Mouse (Mus musculus) intestine, postnatal 0 days (tissue): ENCODE measurements at regions not wholly inside any gene's neighbourhood (a gene's known extent, or its start where the extent isn't known, plus 50 kb on each side); places are given as distances from the start of the nearest gene placed in this dataset.

Source experiments
- ATAC-seq: fragments of 200-750 bp; cut with Nextera tagmentation; 2 replicates; pipeline ENCODE4 v1.8.0; 2017; ENCODE audit warnings: mild to moderate bottlenecking, moderate TSS enrichment, moderate library complexity
- H3K27ac ChIP-seq: fragments of 300-500 bp; sonication (generic); 2 replicates; pipeline ENCODE4 v1.5.1; 2014; ENCODE audit warnings: mild to moderate bottlenecking, low read depth, low read length, moderate library complexity
- H3K27me3 ChIP-seq: fragments of 300-500 bp; sonication (generic); replicated peaks from 2 replicates; pipeline ENCODE4 v1.6.1; 2014; ENCODE audit warnings: low read length, mixed read lengths; ENCODE audit not compliant: control insufficient read depth, insufficient read depth
- H3K36me3 ChIP-seq: fragments of 300-500 bp; sonication (generic); 2 replicates; pipeline ENCODE4 v1.6.1; 2014; ENCODE audit warnings: mild to moderate bottlenecking, moderate library complexity; ENCODE audit not compliant: control insufficient read depth, insufficient read depth
- H3K4me1 ChIP-seq: fragments of 300-500 bp; sonication (generic); replicated peaks from 2 replicates; pipeline ENCODE4 v1.6.1; 2014; ENCODE audit warnings: antibody characterized with exemption, low read length, mixed read lengths; ENCODE audit not compliant: control insufficient read depth, insufficient read depth
- H3K4me2 ChIP-seq: fragments of 300-500 bp; sonication (generic); replicated peaks from 2 replicates; pipeline ENCODE4 v1.6.1; 2014; ENCODE audit warnings: low read depth, mild to moderate bottlenecking, moderate library complexity
- H3K4me3 ChIP-seq: fragments of 300-500 bp; sonication (generic); 2 replicates; pipeline ENCODE4 v1.5.1; 2014; ENCODE audit warnings: low read depth, low read length
- H3K9ac ChIP-seq: fragments of 300-500 bp; sonication (generic); 2 replicates; pipeline ENCODE4 v1.6.1; 2014; ENCODE audit warnings: mild to moderate bottlenecking, low read depth, low read length
- H3K9me3 ChIP-seq: fragments of 300-500 bp; sonication (generic); 2 replicates; pipeline ENCODE4 v1.6.1; 2016; ENCODE audit warnings: mixed run types; ENCODE audit not compliant: control insufficient read depth
- CTCF ChIP-seq: sonication (generic); IDR thresholded peaks from 2 replicates; pipeline ENCODE4 v1.5.1; 2016; ENCODE audit warnings: low read depth, mild to moderate bottlenecking, control low read depth, antibody characterized with exemption, moderate library complexity
- WGBS: fragments of 180-500 bp; shearing (Covaris S2); extraction: QIAGEN DNeasy Blood & Tissue Kit; methylation state at CpG from one replicate; pipeline ENCODE4 v1.1.7; 2014; 5-methylcytosine and 5-hydroxymethylcytosine counted together

- no peaks in the 10 kb centered on the region for H3K4me1 ChIP-seq
- no peak overlapping the region for H3K4me2 ChIP-seq
- no peaks in the 10 kb centered on the region for H3K27me3 ChIP-seq
- H3K9me3 ChIP-seq, result no peaks in the 10 kb centered on the region
- H3K4me3 ChIP-seq, result no peak overlapping the region
- H3K9ac ChIP-seq, result no peak overlapping the region
- ATAC-seq, result no peak
- no peaks in the 10 kb centered on the region for H3K36me3 ChIP-seq
- 84% methylated on average over 3 of the region's 3 CpGs for WGBS
- TF ChIP-seq CTCF, result no peak
- H3K27ac ChIP-seq, result no peak overlapping the region
These were observed 140.3 kb downstream of the Alx1 start for GRCm38 (mm10) chr10:102889709-102890108.

- WGBS, result 52% methylated on average over 6 of the region's 6 CpGs
- H3K27me3 ChIP-seq, result no peaks in the 10 kb centered on the region
These were observed 148.1 kb downstream of the Alx1 start for GRCm38 (mm10) chr10:102881824-102882438.

GRCm38 (mm10) chr10:102878010-102878409 lies 152.0 kb downstream of the Alx1 start:
- Histone ChIP-seq H3K9me3 (no peaks in the 10 kb centered on the region), H3K4me1 (no peaks in the 10 kb centered on the region), H3K27ac (no peak overlapping the region), H3K4me3 (no peak overlapping the region), H3K36me3 (no peaks in the 10 kb centered on the region), H3K9ac (no peak overlapping the region), H3K27me3 (no peaks in the 10 kb centered on the region), H3K4me2 (peak overlapping the region; percentile 40; the same call in 1 of the 2 replicates)
- ATAC-seq, result no peak
- 29% methylated on average over 11 of the region's 11 CpGs for WGBS
- peak; percentile 67 for TF ChIP-seq CTCF

More at GRCm38 (mm10) chr10:102881824-102882438, 148.1 kb downstream of the Alx1 start:
- TF ChIP-seq CTCF, result no peak
- H3K4me1 ChIP-seq, result no peaks in the 10 kb centered on the region
- H3K27ac ChIP-seq, result no peak overlapping the region
- H3K9ac ChIP-seq, result no peak overlapping the region
- no peak overlapping the region for H3K4me3 ChIP-seq
- ATAC-seq, result no peak
- H3K4me2 ChIP-seq, result no peak overlapping the region
- H3K36me3 ChIP-seq, result no peaks in the 10 kb centered on the region
- no peaks in the 10 kb centered on the region for H3K9me3 ChIP-seq

- Histone ChIP-seq H3K27me3 (no peaks in the 10 kb centered on the region), H3K4me3 (no peak overlapping the region), H3K9me3 (no peaks in the 10 kb centered on the region), H3K27ac (no peak overlapping the region), H3K4me2 (no peak overlapping the region), H3K4me1 (no peaks in the 10 kb centered on the region), H3K36me3 (no peaks in the 10 kb centered on the region), H3K9ac (no peak overlapping the region)
- no peak for ATAC-seq
- no peak for TF ChIP-seq CTCF
- 76% methylated on average over 3 of the region's 3 CpGs for WGBS
These were observed 153.1 kb downstream of the Alx1 start for GRCm38 (mm10) chr10:102876946-102877345.

- Histone ChIP-seq H3K36me3 (no peaks in the 10 kb centered on the region), H3K4me1 (no peaks in the 10 kb centered on the region), H3K9me3 (no peaks in the 10 kb centered on the region), H3K27ac (no peak overlapping the region), H3K27me3 (no peaks in the 10 kb centered on the region), H3K4me2 (no peak overlapping the region), H3K4me3 (no peak overlapping the region), H3K9ac (no peak overlapping the region)
- ATAC-seq, result no peak
- peak; percentile 63 for TF ChIP-seq CTCF
- 21% methylated on average over 4 of the region's 4 CpGs for WGBS
These were observed 163.1 kb downstream of the Alx1 start for GRCm38 (mm10) chr10:102866920-102867319.

GRCm38 (mm10) chr10:102836567-102837224 lies 193.3 kb downstream of the Alx1 start:
- Histone ChIP-seq H3K9me3 (no peaks in the 10 kb centered on the region), H3K4me2 (no peak overlapping the region), H3K9ac (no peak overlapping the region), H3K27me3 (no peaks in the 10 kb centered on the region), H3K27ac (no peak overlapping the region), H3K4me1 (no peaks in the 10 kb centered on the region), H3K36me3 (no peaks in the 10 kb centered on the region), H3K4me3 (no peak overlapping the region)
- 42% methylated on average over 4 of the region's 4 CpGs for WGBS
- TF ChIP-seq CTCF, result peak; percentile 68
- no peak for ATAC-seq
